Mouse (Mus musculus) stomach, embryonic 14.5 days (tissue): ENCODE results near the gene Slc5a11. TPM values are rescaled to one million over a fixed set of nuclear protein-coding genes. Genes with fewer than 3 reads are reported as not detected.

Experiments
- ATAC-seq: fragments of 200-750 bp; cut with Nextera tagmentation; 2 replicates; pipeline ENCODE4 v1.8.0; 2017; ENCODE audit warnings: low read depth, moderate TSS enrichment; ENCODE audit not compliant: insufficient number of reproducible peaks, insufficient read depth, low FRiP score
- H3K27ac ChIP-seq: fragments of 300-500 bp; sonication (generic); 2 replicates; pipeline ENCODE4 v1.5.1; 2014; ENCODE audit warnings: mild to moderate bottlenecking, low read length, moderate library complexity, mixed read lengths
- H3K27me3 ChIP-seq: fragments of 300-500 bp; sonication (generic); 2 replicates; pipeline ENCODE4 v1.6.1; 2014; ENCODE audit warnings: low read length, control low read depth, mixed read lengths; ENCODE audit not compliant: control insufficient read depth, insufficient read depth
- H3K36me3 ChIP-seq: fragments of 300-500 bp; sonication (generic); 2 replicates; pipeline ENCODE4 v1.6.1; 2014; ENCODE audit warnings: mild to moderate bottlenecking, control low read depth, low read length, moderate library complexity, mixed read lengths; ENCODE audit not compliant: control insufficient read depth, insufficient read depth
- H3K4me1 ChIP-seq: fragments of 300-500 bp; sonication (generic); 2 replicates; pipeline ENCODE4 v1.6.1; 2014; ENCODE audit warnings: low read length, control low read depth, mixed read lengths; ENCODE audit not compliant: control insufficient read depth, insufficient read depth
- H3K4me2 ChIP-seq: fragments of 300-500 bp; sonication (generic); replicated peaks from 2 replicates; pipeline ENCODE4 v1.6.1; 2014; ENCODE audit warnings: low read depth, low read length, control low read depth
- H3K4me3 ChIP-seq: fragments of 300-500 bp; sonication (generic); 2 replicates; pipeline ENCODE4 v1.5.1; 2014; ENCODE audit warnings: low read depth, low read length, control low read depth
- H3K9ac ChIP-seq: fragments of 300-500 bp; sonication (generic); replicated peaks from 2 replicates; pipeline ENCODE4 v1.6.1; 2014; ENCODE audit warnings: low read depth, mild to moderate bottlenecking, control low read depth, low read length, moderate library complexity, mixed read lengths
- H3K9me3 ChIP-seq: fragments of 300-500 bp; sonication (generic); 2 replicates; pipeline ENCODE4 v1.6.1; 2016; ENCODE audit warnings: low read depth, low read length, control low read depth; ENCODE audit not compliant: control insufficient read depth
- WGBS: fragments of 180-500 bp; shearing (Covaris S2); extraction: QIAGEN DNeasy Blood & Tissue Kit; methylation state at CpG from one replicate; pipeline ENCODE4 v1.1.7; 2014; 5-methylcytosine and 5-hydroxymethylcytosine counted together
- polyA plus RNA-seq: library from polyadenylated mRNA; unstranded; fragments of >200 nt; fragmentation: Nextera tagmentation; extraction: Ambion mirVana; gene quantifications from 2 replicates; pipeline ENCODE4 v1.2.1, GENCODE M21; 2014

Slc5a11 gene
- 0.15 and 0.20 TPM in 2 replicates for polyA plus RNA-seq

DNA sequence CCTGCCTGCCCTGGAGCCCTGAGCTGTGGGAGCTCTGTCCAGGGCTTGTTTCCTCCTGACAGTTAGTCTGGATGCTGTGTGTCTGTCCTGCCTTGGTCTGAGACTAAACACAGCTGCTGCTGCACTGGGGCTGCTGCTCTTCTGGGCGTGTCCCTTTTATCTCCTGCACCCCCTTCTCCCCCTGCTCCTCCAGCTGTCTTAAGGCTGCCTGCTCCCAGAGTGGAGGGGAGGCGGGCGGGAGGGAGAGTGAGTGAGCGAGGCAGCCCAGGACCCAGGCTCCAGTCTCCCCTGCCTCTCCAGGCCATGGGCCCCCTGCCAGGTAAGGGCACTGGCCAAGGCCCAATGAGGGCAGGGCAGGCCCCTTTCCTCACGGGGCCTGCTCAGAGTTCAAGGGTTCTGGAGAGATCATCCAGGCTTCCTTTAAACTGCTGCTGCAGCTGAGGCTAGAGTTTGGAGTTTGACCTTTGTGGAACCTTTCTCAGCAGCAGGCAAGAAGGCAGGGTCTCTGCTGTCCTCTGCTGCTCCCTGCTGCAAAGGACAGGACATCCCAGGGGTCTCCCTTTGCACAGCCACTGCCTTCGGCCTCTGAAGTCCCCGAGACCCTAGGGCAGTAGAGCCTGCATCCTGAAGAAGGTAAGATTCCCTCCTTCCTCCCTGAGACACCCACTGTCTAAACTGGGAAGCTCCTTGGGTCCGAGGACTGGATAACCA, at the start of gene Slc5a11:
Slc5a11 (plus strand) TSS at position 416 of the 711 bp plus-strand sequence.
- WGBS: 26% methylated on average over 8 of the region's 8 CpGs
- Histone ChIP-seq H3K4me1 (peaks cover 10% of the 10 kb centered on the region), H3K9ac (no peak within 1 kb of the TSS), H3K27ac (peak within 1 kb of the TSS; percentile 33; the same call in 1 of the 2 replicates), H3K4me3 (no peak within 1 kb of the TSS), H3K4me2 (no peak within 1 kb of the TSS), H3K27me3 (no peaks in the 10 kb centered on the region), H3K36me3 (no peaks in the 10 kb centered on the region), H3K9me3 (no peaks in the 10 kb centered on the region)
- peak; percentile 80; the same call in 1 of the 2 replicates for ATAC-seq

GRCm38 (mm10) chr7:123167436-123167835, 47.1 kb upstream of the Slc5a11 start:
- H3K4me3 ChIP-seq: no peak overlapping the region
- ATAC-seq: no peak
- WGBS: 87% methylated on average over 2 of the region's 2 CpGs
- H3K9ac ChIP-seq: no peak overlapping the region
- no peaks in the 10 kb centered on the region for H3K27me3 ChIP-seq
- no peaks in the 10 kb centered on the region for H3K4me1 ChIP-seq
- H3K9me3 ChIP-seq: no peaks in the 10 kb centered on the region
- no peak overlapping the region for H3K27ac ChIP-seq
- H3K36me3 ChIP-seq: peaks cover 78% of the 10 kb centered on the region
- no peak overlapping the region for H3K4me2 ChIP-seq

DNA sequence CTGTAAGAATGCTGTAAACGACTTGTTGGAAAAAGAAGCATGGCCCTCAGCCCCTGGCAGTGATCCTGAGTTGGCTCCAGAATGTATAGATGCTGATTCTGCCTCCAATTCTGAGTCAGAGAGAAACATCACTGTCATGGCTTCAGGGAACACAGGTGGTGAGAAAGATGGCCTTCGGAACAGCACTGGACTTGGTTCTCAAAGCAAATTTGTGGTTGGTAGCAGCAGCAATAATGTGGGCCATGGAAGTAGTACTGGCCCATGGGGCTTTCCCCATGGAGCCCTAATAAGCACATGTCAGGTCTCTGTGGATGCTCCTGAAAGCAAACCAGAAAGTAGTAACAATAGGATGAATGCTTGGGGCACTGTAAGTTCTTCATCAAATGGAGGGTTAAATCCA, 45.0 kb upstream of the Slc5a11 start:
- Histone ChIP-seq H3K9ac (no peak overlapping the region), H3K4me1 (no peaks in the 10 kb centered on the region), H3K4me2 (no peak overlapping the region), H3K27ac (no peak overlapping the region), H3K36me3 (peaks cover 72% of the 10 kb centered on the region), H3K4me3 (no peak overlapping the region), H3K9me3 (no peaks in the 10 kb centered on the region), H3K27me3 (no peaks in the 10 kb centered on the region)
- 95% methylated on average over 2 of the region's 2 CpGs for WGBS
- ATAC-seq: no peak

- WGBS: 87% methylated on average over 5 of the region's 5 CpGs
- Histone ChIP-seq H3K9ac (no peak overlapping the region), H3K4me1 (no peaks in the 10 kb centered on the region), H3K4me2 (no peak overlapping the region), H3K9me3 (no peaks in the 10 kb centered on the region), H3K27me3 (no peaks in the 10 kb centered on the region), H3K27ac (no peak overlapping the region), H3K36me3 (peaks cover 74% of the 10 kb centered on the region), H3K4me3 (no peak overlapping the region)
- ATAC-seq: no peak
Measured at GRCm38 (mm10) chr7:123172101-123172500, 42.5 kb upstream of the Slc5a11 start.

- H3K9ac ChIP-seq: no peak overlapping the region
- no peaks in the 10 kb centered on the region for H3K27me3 ChIP-seq
- no peak overlapping the region for H3K4me2 ChIP-seq
- H3K27ac ChIP-seq: no peak overlapping the region
- peaks cover 79% of the 10 kb centered on the region for H3K36me3 ChIP-seq
- no peak overlapping the region for H3K4me3 ChIP-seq
- H3K4me1 ChIP-seq: no peaks in the 10 kb centered on the region
- ATAC-seq: no peak
- no peaks in the 10 kb centered on the region for H3K9me3 ChIP-seq
Measured at GRCm38 (mm10) chr7:123177215-123177614, 37.4 kb upstream of the Slc5a11 start.

DNA sequence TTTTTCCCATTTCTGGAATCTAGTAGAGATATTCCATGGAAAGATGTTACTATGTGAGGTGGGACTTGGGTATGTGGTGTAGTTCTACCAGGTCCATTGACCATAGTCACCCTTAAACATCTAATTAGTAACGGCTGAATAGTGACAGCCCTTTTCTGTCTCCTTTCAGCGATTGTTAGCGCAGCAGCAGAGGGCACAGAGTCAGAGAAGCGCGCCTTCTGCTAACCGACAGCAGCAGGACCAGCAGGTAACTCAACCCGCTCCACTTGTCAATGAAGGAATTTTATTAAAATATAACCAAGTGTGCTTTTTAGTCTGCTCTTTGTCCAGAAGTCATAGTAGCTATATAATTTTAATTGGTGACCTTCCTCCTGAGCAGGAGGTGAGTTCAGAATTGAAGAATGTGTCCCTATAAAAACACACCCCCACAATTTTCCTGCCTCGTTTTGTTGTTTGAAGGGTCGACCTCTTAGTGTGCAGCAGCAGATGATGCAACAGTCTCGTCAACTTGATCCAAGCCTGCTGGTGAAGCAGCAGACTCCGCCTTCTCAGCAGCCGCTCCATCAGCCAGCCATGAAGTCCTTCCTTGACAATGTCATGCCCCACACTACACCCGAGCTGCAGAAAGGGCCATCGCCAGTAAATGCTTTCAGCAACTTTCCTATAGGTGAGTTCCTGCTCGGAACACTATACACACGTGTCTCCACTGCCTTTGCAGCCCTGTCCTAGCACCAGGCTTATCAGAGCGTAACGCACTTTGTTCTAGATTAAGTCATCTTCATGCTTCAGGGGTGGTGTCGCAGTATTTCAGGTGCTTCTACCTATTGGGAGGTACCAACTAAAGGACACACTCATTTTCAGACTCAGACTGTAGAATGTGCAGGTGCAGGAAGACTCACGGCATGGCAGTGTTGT, 32.5 kb upstream of the Slc5a11 start:
- Histone ChIP-seq H3K4me2 (no peak overlapping the region), H3K27me3 (no peaks in the 10 kb centered on the region), H3K36me3 (peaks cover 89% of the 10 kb centered on the region), H3K9me3 (no peaks in the 10 kb centered on the region), H3K4me1 (no peaks in the 10 kb centered on the region), H3K9ac (no peak overlapping the region), H3K27ac (no peak overlapping the region), H3K4me3 (no peak overlapping the region)
- ATAC-seq: no peak
- WGBS: 84% methylated on average over 20 of the region's 20 CpGs

DNA sequence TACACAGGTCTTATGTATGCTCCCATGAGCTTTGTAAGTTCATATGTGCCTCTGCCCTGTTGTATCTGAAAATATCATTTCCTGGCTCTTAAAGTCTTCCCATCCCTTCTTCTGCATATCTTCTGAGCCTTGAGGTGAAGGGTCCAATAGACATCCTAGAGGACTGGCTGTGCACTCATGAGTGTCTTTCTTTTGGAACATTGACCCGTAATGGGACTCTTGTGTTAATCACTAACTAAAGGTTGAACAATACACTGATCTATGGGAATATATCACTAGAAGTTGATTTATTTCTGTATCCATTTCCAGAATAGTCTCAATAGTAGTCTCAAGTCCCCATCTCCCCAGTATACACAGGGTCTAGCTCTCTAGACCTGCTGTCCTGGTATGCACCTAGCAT, 29.7 kb upstream of the Slc5a11 start:
- Histone ChIP-seq H3K9ac (no peak overlapping the region), H3K4me2 (no peak overlapping the region), H3K9me3 (no peaks in the 10 kb centered on the region), H3K36me3 (peaks cover 92% of the 10 kb centered on the region), H3K4me1 (no peaks in the 10 kb centered on the region), H3K27me3 (no peaks in the 10 kb centered on the region), H3K4me3 (no peak overlapping the region), H3K27ac (no peak overlapping the region)
- no peak for ATAC-seq
- WGBS: 92% methylated on average over 1 of the region's 1 CpGs

- Histone ChIP-seq H3K27ac (no peak overlapping the region), H3K36me3 (peaks cover 90% of the 10 kb centered on the region)
- no peak for ATAC-seq
Measured at GRCm38 (mm10) chr7:123186463-123186862, 28.1 kb upstream of the Slc5a11 start.

More at GRCm38 (mm10) chr7:123186463-123186862, 28.1 kb upstream of the Slc5a11 start:
- H3K27me3 ChIP-seq: no peaks in the 10 kb centered on the region
- no peaks in the 10 kb centered on the region for H3K9me3 ChIP-seq
- H3K9ac ChIP-seq: no peak overlapping the region
- H3K4me1 ChIP-seq: no peaks in the 10 kb centered on the region
- H3K4me3 ChIP-seq: no peak overlapping the region
- 85% methylated on average over 6 of the region's 6 CpGs for WGBS
- no peak overlapping the region for H3K4me2 ChIP-seq
